17 mouse cellular contexts compared by ENCODE assay signal in the genomic region with DNA sequence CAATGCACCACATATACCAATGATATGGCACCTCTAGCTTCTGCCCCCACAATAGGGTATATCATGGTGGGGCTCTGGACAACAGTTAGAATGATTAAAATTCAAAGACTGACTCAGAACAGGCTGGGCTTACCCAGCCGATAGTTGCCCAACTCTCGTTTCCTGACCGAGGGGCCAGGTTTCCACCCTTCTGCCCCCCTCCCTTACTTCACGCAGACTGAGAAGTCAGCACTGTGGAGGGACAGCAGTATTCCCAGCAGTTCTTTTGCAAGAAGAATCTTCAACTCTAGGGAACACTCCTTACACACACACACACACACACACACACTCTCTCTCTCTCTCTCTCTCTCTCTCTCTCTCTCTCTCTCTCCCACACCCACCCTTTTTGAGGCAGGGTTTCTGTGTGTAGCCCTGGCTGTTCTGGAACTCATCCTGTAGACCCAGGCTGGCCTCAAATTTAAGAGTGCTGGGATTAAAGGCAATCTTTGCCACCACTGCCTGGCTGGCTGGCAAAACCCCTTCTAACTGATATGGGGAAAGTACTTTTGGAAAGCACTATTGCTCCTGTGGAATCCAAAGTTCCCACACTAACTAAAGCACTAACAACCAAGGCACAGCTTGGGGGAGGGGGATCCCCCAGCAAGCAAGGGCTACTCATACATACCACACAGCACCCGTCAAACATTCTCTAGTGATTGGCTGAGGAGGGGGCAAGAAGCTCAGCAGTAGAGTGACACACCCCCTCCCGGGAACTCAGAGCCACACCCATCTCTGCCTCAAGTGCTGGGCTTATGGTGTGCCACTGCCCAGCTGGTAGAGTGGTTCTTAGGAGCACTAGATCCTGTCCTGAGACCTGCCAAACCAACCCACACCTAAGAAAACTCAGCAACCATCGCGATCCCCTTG. TPM values are rescaled to one million over a fixed set of nuclear protein-coding genes. Genes with fewer than 3 reads are reported as not detected.
DNase-seq lines count a peak whose midpoint lies in the region; ATAC-seq lines count a peak whose summit lies in the region.
"Had no signal": no experiment of that assay in that cellular context is flagged by ENCODE, and none has a peak within 500 bp of the region (broad histone marks: within the 10 kb centered on the region; RNA-seq: fewer than 3 reads in every experiment).

No protein-coding gene starts in this region.

- H3K4me2 ChIP-seq in heart, embryonic 16.5 days (ENCODE audit: low read depth, low read length) = no peak overlapping the region
- H3K4me2 ChIP-seq in midbrain, embryonic 11.5 days = no peak overlapping the region
- H3K4me2 ChIP-seq: hindbrain, embryonic 13.5 days; lung, embryonic 14.5 days had no signal

- H3K36me3 ChIP-seq in heart, embryonic 16.5 days (ENCODE audit: control insufficient read depth, insufficient read depth) = peaks cover 16% of the 10 kb centered on the region
- H3K36me3 ChIP-seq in midbrain, embryonic 11.5 days (ENCODE audit: control insufficient read depth, insufficient read depth, low read length) = peaks cover 17% of the 10 kb centered on the region
- H3K36me3 ChIP-seq in midbrain, embryonic 10.5 days = peaks cover 53% of the 10 kb centered on the region

- H3K27ac ChIP-seq in heart, embryonic 16.5 days (ENCODE audit: low read length) = peak overlapping the region; percentile 32; the same call in 1 of the 2 replicates
- H3K27ac ChIP-seq in midbrain, embryonic 11.5 days (ENCODE audit: low read depth, low read length) = no peak overlapping the region
- no peak overlapping the region for H3K27ac ChIP-seq in midbrain, embryonic 10.5 days (replicated peaks)
- H3K27ac ChIP-seq: forebrain, embryonic 10.5 days had no signal

- peak; percentile 43 for DNase-seq in adrenal gland, postnatal 14 days
- DNase-seq in adrenal gland, adult 2 months = no peak
- DNase-seq in heart, adult 9 months (ENCODE audit: low spot score in 2 of 2) = no peak
- peak; percentile 75 for DNase-seq in midbrain, embryonic 11.5 days (ENCODE audit: low spot score, missing footprints)
- DNase-seq in midbrain, embryonic 10.5 days (ENCODE audit: low spot score) = no peak
- no peak for DNase-seq in urinary bladder, adult 18-20 months (ENCODE audit: low spot score in 2 of 2)
- DNase-seq: adrenal gland, postnatal 36 days; cerebellum, adult 11 months; kidney, adult 9 months; lung, embryonic 14.5 days; right cerebral cortex, postnatal 14 days; thymus, adult 2 months had no signal

- WGBS in heart, embryonic 16.5 days = 48% methylated on average over 8 of the region's 8 CpGs
- WGBS in midbrain, embryonic 11.5 days = 74% methylated on average over 8 of the region's 8 CpGs
- 77% methylated on average over 8 of the region's 8 CpGs for WGBS in midbrain, embryonic 10.5 days

- peaks cover 20% of the 10 kb centered on the region for H3K4me1 ChIP-seq in heart, embryonic 16.5 days (ENCODE audit: control insufficient read depth, insufficient read depth, low read length)
- H3K4me1 ChIP-seq in midbrain, embryonic 11.5 days (ENCODE audit: control insufficient read depth, insufficient read depth, low read length) = peaks cover 14% of the 10 kb centered on the region
- H3K4me1 ChIP-seq in midbrain, embryonic 10.5 days = peaks cover 28% of the 10 kb centered on the region

- 0 out of 2 replicates have a peak overlapping the region, but pooled peaks have one; percentile 18 for H3K9ac ChIP-seq in heart, embryonic 16.5 days (ENCODE audit: low read length)
- H3K9ac ChIP-seq in midbrain, embryonic 11.5 days (ENCODE audit: low read length) = no peak overlapping the region
- H3K9ac ChIP-seq: hindbrain, embryonic 13.5 days; lung, embryonic 14.5 days had no signal

- H3K27me3 ChIP-seq in heart, embryonic 16.5 days (ENCODE audit: control insufficient read depth, insufficient read depth, low read length) = no peaks in the 10 kb centered on the region
- no peaks in the 10 kb centered on the region for H3K27me3 ChIP-seq in midbrain, embryonic 11.5 days (ENCODE audit: control insufficient read depth, insufficient read depth, low read length)
- H3K27me3 ChIP-seq in midbrain, embryonic 10.5 days (ENCODE audit: low read depth, poor library complexity, severe bottlenecking) = no peaks in the 10 kb centered on the region
- H3K27me3 ChIP-seq: hindbrain, embryonic 13.5 days had no signal

- no peak for ATAC-seq in heart, embryonic 16.5 days (replicated peaks; ENCODE audit: extremely low read depth, insufficient read depth, low FRiP score)
- no peak for ATAC-seq in midbrain, embryonic 11.5 days (ENCODE audit: low FRiP score)
- peak; percentile 26; the same call in 1 of the 2 replicates for ATAC-seq in megakaryocyte progenitor cell, adult 5-6 weeks (replicated peaks; ENCODE audit: poor library complexity)

- no peak overlapping the region for H3K4me3 ChIP-seq in heart, embryonic 16.5 days (ENCODE audit: low read length)
- no peak overlapping the region for H3K4me3 ChIP-seq in midbrain, embryonic 11.5 days (ENCODE audit: low read depth, low read length)
- no peak overlapping the region for H3K4me3 ChIP-seq in midbrain, embryonic 10.5 days
- H3K4me3 ChIP-seq: forebrain, embryonic 10.5 days; hindbrain, embryonic 13.5 days had no signal

- no peaks in the 10 kb centered on the region for H3K9me3 ChIP-seq in heart, embryonic 16.5 days (replicated peaks; ENCODE audit: control insufficient read depth, low read length)
- no peaks in the 10 kb centered on the region for H3K9me3 ChIP-seq in midbrain, embryonic 11.5 days (ENCODE audit: control insufficient read depth, low read length)
- no peaks in the 10 kb centered on the region for H3K9me3 ChIP-seq in midbrain, embryonic 10.5 days (replicated peaks)
- H3K9me3 ChIP-seq: forebrain, embryonic 10.5 days; hindbrain, embryonic 13.5 days had no signal

RNA-seq across cellular contexts. Expression of a gene that starts 17.9 kb away (rescaled TPM):
- total RNA-seq in adrenal gland, postnatal 14 days (2021) = 64.7 and 97.7 TPM in 2 replicates
- 100 to 1,000 TPM; 236 to 614 TPM for total RNA-seq in adrenal gland, adult 2 months (2021)
- 309 and 678 TPM in 2 replicates for polyA plus RNA-seq in adrenal gland, adult 2 months (2012; rRNA removed)
- 794 and 965 TPM in 2 replicates for polyA plus RNA-seq in heart, embryonic 16.5 days (2015; fragmentation: Nextera tagmentation; extraction: Ambion mirVana)
- 8.7 and 9.9 TPM in 2 replicates for polyA plus RNA-seq in midbrain, embryonic 11.5 days (2014; fragmentation: Nextera tagmentation; extraction: Ambion mirVana)
- 7.8 and 8.5 TPM in 2 replicates for polyA plus RNA-seq in midbrain, embryonic 10.5 days (2016; fragmentation: Nextera tagmentation; extraction: Ambion mirVana)
- total RNA-seq in megakaryocyte progenitor cell, adult 5-6 weeks (2015) = not detected in 2 replicates
- total RNA-seq in megakaryocyte progenitor cell, adult 5-6 weeks (2017) = not detected in 2 replicates
- total RNA-seq: monocyte, adult 5-6 weeks had no signal

RNA-seq across cellular contexts. Expression of a gene that starts 28.8 kb away (rescaled TPM):
- 462 and 482 TPM in 2 replicates for total RNA-seq in adrenal gland, postnatal 14 days (2021)
- total RNA-seq in adrenal gland, adult 2 months (2021) = 100 to 1,000 TPM; 563 to 611 TPM
- 227 and 268 TPM in 2 replicates for polyA plus RNA-seq in adrenal gland, adult 2 months (2012; rRNA removed)
- 167 and 202 TPM in 2 replicates for polyA plus RNA-seq in heart, embryonic 16.5 days (2015; fragmentation: Nextera tagmentation; extraction: Ambion mirVana)
- 182 and 188 TPM in 2 replicates for polyA plus RNA-seq in midbrain, embryonic 11.5 days (2014; fragmentation: Nextera tagmentation; extraction: Ambion mirVana)
- polyA plus RNA-seq in midbrain, embryonic 10.5 days (2016; fragmentation: Nextera tagmentation; extraction: Ambion mirVana) = 270 and 311 TPM in 2 replicates
- total RNA-seq in megakaryocyte progenitor cell, adult 5-6 weeks (2015) = 124 and 130 TPM in 2 replicates
- 87.4 and 88.3 TPM in 2 replicates for total RNA-seq in megakaryocyte progenitor cell, adult 5-6 weeks (2017)

Comparison
In these comparisons a context has a peak if more than half of its experiments do, and no peak if none do; other contexts are left out.
1. DNase-seq: peak in adrenal gland, postnatal 14 days (single experiment) and midbrain, embryonic 11.5 days (single experiment); none in adrenal gland, adult 2 months (single experiment), heart, adult 9 months (0 of 2), midbrain, embryonic 10.5 days (single experiment) and urinary bladder, adult 18-20 months (0 of 2).
2. RNA of a gene that starts 17.9 kb away (polyA plus RNA-seq): 794 to 965 TPM in heart, embryonic 16.5 days and 309 to 678 TPM in adrenal gland, adult 2 months; 8.7 to 9.9 TPM in midbrain, embryonic 11.5 days and 7.8 to 8.5 TPM in midbrain, embryonic 10.5 days; every median in the first group is over 10 times any median in the second.